Mouse (Mus musculus): ENCODE data around the gene Me3.

- TF ChIP-seq CTCF (IDR thresholded peaks at IDR 0.05; ENCODE audit: control insufficient read depth, insufficient read depth, insufficient read length) = no peak
- no peak for TF ChIP-seq MAX (IDR thresholded peaks at IDR 0.05)
- no peak for TF ChIP-seq MYOD1 (IDR thresholded peaks at IDR 0.05; ENCODE audit: control insufficient read depth, insufficient read length, low read depth)
- TF ChIP-seq MYOG (IDR thresholded peaks at IDR 0.05; ENCODE audit: control insufficient read depth, extremely low read depth, insufficient read length) = no peak
- TF ChIP-seq USF1 (IDR thresholded peaks at IDR 0.05; ENCODE audit: low read depth) = no peak
- no peak for TF ChIP-seq CEBPB (IDR thresholded peaks at IDR 0.05; ENCODE audit: low read depth)
- TF ChIP-seq FOSL1 (IDR thresholded peaks at IDR 0.05; ENCODE audit: insufficient read depth, low read length, poor library complexity, severe bottlenecking) = no peak
Observed at GRCm38 (mm10) chr7:89853131-89853530, 220.9 kb downstream of the Me3 start.
